Mouse (Mus musculus): ENCODE results near the gene Dync2h1.
"Not testable (repeated sequence)": the region's sequence is repeated elsewhere in the genome, so short reads cannot be mapped to it uniquely, and the experiment has no call there.

Dync2h1 gene

DNA sequence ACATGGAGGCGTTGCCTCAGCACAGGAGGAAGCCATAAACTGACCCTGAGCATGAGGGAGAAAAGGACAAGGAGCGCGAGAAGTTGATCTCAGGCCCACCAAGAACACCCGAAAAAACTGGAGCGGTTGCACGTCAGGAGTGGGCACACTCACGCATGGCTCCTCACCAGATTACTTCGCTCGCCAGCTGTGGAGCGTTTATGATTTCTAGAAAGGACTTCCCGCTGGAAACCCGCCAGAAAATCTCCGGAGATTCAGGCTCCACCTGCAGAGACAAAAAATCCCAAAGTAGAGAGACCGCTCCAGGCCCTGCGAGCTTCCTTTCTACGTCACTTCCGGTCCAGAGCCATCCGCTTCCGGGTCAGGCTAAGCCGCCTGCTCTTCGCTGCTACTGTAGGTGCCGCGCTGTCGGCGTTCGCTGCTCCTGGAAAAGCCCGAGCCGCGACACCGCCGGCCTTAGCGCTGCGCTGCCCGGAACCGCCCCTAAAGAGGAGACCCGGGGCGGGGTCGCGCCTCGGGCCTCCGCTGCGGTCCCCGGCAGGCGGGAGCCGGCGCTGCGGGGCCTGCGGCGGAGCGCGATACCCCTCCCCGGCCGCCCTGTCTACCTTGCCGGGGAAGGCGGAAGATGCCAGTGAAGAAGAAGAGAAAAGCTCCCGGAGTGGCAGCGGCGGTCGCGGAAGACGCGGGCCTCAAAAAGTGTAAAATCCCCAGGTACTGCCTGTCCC is at the start of gene Dync2h1, which contains the start of gene Dcun1d5:
TSS of gene Dync2h1 (minus strand) at position 275 of the 725 bp plus-strand sequence.
TSS of gene Dcun1d5 (plus strand) at position 349 of the 725 bp plus-strand sequence.
- DNase-seq (ENCODE audit: low spot score in 2 of 2) = peak; percentile 90 to 93

DNA sequence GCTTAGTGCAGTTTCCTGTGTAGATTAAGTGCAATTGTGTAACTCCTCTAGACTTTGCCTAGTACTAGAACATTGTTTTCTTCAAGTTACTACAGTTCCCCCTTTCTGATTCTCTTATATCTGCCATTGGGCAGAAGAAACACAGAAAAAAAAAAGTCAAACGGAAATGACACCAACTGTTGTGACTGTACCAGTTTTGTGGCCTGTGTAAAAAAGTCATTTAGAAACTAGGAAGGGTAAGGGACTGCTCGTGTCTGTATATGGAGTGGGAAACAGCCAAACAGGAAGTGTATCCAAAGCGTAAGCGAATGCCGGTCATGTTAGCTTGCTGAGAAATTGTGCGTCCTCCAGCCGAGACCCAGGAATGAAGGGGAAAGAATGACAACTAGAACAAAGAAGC is 37.2 kb upstream of the Dync2h1 start:
- no peak for DNase-seq (ENCODE audit: low spot score in 2 of 2)

DNA sequence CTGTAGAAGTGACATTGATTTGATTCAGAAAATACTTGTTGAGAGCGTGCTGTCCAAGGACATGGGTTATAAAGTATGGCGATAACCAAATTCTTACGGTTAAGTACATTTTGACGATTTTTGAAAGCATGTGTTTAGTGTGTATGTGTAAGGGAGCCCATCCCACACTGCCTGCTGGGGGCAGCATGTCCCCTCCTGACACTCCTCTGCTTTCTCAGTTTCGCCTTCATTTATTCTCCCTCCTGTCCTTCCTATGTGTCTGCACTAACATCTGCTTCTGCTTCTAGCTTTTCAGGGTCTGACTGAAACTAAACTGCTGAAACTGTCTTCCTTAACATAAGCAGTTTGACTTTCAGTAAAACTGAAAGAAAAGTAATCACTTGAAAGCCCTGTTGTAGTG is 36.8 kb upstream of the Dync2h1 start:
- no peak for DNase-seq (ENCODE audit: low spot score in 2 of 2)

DNA sequence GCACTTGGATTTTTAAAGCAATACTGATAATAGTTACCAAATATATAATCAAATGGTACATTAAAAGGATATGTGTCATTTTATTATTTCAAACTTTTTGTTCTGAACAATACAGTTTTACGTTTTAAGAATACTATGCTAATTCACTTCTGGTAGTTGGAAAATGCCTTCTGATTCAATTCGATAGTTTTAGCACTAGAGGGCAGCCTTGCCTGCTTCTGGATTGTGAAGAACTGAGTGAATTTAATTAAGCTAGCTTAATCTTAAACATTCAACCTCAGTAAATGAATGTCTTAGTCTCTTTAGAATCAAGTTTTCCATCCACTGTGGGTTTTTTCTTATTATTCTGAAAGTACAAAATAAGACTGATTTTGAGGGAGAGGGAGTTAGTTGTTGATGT is 32.0 kb upstream of the Dync2h1 start:
- DNase-seq (ENCODE audit: low spot score in 2 of 2) = no peak

DNA sequence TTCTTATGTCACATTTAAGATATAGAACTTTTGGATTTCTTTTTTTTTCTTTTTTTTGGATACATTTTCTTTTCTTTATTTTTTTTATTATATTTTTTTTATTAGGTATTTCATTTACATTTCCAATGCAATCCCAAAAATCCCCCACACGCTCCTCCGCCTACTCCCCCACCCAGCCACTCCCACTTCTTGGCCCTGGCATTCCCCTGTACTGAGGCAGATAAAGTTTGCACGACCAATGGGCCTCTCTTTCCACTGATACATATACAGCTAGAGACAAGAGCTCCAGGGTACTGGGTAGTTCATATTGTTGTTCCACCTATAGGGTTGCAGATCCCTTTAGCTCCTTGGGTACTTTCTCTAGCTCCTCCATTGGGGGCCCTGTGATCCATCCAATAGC is 6.4 kb upstream of the Dync2h1 start:
- DNase-seq (ENCODE audit: low spot score in 2 of 2) = not testable (repeated sequence)

DNA sequence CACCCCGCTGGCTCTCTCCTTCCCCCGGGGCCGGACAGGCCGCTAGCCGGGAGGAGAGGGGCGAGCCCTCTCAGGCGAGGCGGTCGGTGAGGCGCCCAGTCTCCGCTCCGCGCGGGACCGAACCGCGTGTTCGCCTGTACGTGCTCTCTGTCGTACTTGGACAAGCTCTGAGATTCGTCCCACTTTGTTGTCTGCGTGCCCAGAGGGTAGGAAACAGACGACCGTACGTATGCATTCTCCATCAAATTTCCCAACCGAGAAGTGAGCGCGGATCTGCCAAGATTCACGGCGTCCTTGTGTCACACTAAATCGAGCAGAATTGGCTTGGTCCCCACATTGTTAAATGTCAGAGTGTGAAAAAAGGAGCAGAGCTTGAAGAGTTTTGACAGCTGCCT is 648 bp upstream of the Dync2h1 start:
- peak in 1 of 2 experiments; percentile 22 for DNase-seq (ENCODE audit: low spot score in 2 of 2)

DNA sequence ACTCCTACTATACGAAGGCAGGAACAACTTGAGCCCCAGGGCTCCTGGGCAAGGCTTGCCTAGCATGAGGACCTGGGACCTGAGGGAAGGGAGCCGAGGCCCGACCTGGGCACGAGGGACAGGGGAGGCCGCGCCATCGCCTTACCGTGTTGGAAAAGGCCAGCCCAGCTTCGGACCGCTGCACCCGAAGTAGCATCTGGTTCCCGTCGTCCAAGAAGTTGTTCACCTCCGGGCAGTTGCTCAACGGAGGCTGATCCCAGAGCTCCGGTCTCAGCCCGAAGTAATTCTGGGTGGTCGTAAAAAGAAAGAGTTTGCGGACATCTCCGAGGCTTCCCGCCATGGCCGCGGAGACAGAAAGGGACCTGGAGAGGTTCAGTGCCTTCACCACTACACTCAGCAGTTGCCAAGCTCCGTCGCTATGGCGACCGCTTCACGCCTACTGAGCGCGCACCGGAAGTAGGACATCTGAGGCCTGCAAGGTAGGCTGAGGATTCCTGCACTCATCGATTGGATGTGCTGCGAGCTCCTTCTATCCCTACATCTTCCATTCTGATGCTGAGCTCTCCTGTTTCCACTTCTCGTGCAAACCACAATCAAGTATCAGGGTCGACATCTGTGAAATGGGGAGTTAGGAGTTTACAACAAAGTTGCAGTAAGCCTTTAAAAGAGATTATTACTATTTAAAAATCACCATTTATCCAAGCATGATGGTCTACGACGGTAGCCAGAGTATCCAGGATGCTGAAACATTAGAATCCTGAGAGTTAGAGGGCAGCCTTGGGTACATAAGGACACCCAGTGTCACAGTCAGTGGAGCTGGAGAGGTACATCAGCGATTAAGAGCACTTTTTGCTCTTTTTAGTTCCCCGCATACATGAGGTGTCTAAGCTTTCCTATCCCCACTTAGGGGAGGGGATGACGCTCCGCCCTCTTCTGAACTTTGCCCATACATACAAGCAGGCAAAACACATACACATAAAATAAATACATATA is 7.3 kb downstream of the Dync2h1 start:
- peak; percentile 87 to 88 for DNase-seq (ENCODE audit: low spot score in 2 of 2)

DNA sequence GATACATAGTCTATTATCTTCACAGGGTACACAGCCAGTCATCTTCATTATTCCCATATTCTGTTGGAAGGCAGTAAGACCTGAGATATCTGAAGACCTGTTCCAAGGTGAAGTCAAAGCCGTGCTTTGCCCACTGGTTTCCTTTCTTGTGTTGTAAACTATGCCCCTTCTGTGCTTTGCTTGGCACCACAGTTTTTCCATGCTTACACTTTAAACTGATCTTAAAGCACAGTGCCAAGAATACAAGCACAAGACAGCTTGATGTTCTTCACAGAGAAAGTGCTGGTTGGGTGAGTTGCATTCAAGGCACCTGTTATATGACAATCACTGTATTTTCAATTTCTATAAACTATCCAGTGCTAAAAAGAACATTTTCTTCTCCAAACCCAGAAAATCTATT is 10.5 kb downstream of the Dync2h1 start:
- no peak for DNase-seq (ENCODE audit: low spot score in 2 of 2)

DNA sequence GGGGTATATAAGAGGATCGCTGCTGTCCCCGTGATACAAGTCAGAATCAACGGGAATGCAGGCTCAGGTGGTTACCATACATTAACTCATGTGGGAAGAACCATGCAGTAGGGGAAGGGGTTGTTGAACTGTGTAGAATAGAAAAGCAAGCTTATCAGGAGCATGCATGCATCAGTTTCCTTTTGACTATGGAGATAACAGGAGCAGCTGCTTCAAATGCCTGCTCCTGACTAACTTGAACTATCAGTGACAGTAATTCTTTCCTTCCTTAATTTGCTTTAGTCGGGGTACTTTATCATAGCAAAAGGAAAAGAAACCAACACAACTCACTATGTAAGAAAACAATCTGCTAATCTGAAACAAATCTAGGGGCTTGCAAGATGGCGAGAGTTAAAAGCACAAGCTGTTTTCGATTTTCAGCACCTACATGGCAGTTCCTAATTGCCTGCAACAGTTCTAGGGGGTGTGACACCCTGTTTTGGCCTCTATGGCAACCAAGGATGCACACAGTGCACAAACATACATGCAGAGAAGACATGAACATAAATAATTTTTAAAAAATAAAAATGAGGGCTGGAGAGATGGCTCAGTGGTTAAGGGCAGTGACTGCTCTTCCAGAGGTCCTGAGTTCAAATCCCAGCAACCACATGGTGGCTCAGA is 16.8 kb downstream of the Dync2h1 start:
- no peak for DNase-seq (ENCODE audit: low spot score in 2 of 2)

DNA sequence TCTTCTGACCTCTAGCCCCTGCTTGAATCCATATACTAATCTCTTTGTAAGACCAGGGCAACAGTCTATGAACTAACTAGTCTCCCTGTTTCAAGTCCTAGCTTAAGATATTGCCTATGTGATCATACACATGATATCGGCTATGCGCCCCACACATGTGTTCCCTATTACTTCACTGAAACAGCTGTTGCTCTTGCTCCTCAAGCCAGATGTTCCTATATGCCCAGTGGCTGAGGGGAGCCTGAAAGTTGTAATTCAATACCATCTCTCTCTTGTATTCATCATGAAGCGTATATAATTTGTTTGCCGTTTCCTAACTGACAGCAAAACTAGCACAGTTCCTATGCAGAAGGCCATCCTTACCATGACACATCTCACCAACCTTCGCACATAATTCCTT is 23.6 kb downstream of the Dync2h1 start:
- DNase-seq (ENCODE audit: low spot score in 2 of 2) = no peak

DNA sequence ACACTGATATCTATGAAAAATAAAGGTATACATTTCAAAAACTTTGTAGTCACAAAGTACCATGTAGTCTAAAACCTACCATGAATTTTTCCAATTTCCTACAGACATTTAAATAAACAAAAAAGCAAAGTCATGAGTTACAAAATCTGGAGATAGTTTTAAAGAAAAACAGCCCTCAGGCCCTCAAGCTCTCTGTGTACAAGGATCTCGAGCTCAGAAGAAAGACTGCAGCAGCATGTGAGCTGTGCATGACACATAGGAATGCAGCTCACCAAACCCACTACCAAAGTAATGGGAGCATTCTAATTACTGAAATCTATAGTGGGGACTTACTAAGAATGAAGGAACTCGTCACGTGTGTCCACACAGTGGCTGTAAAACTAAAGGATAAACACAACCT is 24.5 kb downstream of the Dync2h1 start:
- no peak for DNase-seq (ENCODE audit: low spot score in 2 of 2)

DNA sequence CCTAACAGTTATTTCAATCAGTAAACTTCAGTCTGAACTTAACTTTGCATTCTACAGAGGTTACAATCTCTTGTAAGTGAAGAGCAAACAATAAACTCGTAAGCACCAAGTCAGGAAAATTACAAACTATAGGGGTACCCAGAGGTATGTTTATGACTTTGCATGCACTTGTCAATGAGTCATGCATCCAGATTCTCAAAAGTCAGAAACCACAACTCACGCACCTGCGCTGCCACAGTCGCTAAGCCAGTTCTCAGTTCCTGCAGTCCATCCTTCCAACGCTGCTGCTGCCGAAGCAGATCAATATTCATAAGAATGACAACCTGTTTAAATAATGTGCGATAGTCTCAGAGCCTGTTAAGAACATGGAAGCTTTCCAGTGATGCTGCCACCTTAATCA is 25.6 kb downstream of the Dync2h1 start:
- DNase-seq (ENCODE audit: low spot score in 2 of 2) = no peak

DNA sequence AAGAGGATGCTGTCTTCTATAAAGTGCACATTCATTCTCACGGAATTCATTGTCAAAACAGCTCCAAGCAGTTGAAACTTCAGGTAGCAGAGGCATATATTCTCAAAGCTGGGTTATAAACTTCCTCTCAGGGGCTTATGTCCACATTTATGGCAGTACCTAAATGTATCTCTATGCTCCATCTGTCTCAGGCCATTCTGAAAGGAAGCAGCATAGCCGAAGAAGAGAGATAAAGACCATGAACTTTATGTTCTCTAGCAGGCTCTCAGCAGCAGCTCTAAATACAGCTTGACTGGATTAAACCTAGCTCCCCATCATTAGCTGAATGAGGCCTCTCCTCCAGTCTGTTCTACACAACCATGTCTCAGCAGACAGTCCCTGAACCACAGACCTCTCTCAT is 29.9 kb downstream of the Dync2h1 start:
- no peak for DNase-seq (ENCODE audit: low spot score in 2 of 2)

DNA sequence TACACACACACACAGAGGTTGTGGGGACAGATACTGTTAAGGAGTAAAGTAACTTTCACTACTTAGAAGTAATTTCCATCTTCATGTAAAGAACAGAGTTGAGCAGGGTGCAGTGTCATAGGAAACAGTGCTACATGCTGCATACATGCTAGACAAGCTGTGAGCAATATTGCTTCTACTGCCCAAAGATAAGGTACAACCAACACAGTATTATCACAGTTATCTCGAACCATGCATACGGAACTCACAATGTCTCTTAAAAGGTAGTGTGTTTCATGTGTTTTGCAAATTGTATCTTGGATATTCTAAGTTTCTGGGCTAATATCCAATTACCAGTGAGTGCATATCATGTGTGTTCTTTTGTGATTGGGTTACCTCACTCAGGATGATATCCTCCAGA is 61.4 kb downstream of the Dync2h1 start:
- no peak for DNase-seq (ENCODE audit: low spot score in 2 of 2)

DNA sequence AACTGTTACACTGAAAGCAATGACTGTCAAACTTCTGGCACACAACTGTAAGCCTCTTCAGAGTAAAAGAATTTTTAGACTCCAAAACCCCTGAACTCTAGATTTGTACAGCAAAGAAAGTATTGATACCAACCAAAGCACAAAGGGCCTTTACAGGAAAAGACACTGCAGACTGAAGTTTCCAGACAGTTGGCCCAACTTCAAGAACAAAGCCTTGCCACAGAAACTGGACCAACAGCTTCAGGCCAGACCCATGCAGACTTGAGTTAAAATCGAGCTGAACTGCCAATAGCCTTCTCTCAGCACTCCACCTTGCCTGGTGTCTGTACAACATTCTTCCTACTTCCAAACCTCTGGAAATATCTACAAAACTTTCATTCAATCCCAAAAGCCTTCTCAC is 74.1 kb downstream of the Dync2h1 start:
- no peak for DNase-seq (ENCODE audit: low spot score in 2 of 2)

DNA sequence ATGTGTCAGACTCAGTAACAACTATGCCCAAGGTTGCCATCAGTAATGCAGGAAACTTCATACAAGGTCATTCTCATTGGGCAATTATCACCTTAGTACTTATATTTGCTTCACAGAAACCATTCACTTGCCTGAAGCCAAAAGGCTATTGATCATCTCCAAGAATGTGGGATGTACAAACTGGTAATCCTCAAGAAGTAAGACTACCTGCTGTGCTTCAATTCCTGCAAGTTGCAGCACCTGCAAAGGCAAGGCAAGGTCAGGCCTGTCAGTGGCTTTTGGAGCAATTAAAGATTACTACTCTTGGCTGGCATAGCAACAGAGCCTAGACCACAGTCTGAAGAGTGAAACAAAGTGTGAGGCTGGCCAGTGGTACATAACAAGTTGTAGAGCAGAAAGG is 82.9 kb downstream of the Dync2h1 start:
- DNase-seq (ENCODE audit: low spot score in 2 of 2) = no peak

DNA sequence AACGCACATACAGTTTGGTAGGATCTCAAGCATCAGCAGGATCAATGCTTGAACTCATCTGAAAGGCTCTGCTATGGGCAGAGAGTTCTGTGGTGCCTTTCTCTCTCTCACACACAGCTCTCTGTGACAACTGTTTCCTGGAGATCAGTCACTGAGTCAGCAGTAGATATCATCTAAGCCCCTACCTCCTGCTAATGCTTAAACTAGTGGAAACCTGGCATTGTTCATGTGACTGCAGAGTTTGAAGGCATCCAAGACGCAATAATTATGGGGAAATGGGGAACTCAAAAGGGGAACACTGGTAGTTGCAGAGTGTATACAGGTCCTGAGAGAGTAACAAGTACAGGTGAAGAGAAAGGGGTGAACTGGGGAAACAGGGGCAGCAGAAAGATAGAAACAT is 109.6 kb downstream of the Dync2h1 start:
- no peak for DNase-seq (ENCODE audit: low spot score in 2 of 2)

DNA sequence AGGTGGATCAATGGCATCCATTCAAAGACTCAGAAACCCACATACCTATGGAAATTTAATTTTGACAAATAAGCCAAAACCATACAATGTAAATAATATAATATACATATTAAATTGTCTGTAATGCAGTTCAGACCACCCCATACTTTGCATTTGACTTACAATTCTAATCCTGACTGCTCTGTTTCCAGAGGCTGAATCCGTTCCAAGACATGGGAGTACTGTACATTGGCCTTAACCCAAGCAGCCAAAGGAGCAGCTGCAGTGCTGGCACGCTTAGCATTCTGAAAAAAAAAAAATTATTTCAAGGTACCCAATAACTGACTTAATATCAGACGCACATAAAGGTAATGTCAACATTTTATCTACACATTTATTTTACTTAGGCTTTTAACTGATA is 113.4 kb downstream of the Dync2h1 start:
- DNase-seq (ENCODE audit: low spot score in 2 of 2) = no peak

DNA sequence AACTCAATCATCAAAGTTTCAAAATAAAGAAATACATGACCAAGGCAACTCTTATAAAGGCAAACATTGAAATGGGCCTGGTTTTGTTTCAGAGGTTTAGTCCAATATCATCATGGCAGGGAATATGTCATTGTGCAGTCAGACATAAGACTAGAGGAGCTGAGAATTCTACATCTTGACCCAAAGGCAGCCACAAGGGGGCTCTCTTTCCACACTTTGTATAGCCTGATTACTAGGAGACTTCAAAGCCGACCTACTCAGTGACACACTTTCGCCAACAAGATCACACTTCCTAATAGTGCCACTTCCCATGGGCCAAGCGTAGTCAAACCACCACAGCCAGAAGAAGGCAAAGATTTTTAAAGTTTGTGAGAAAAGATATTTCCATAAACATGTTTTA is 133.7 kb downstream of the Dync2h1 start:
- no peak for DNase-seq (ENCODE audit: low spot score in 2 of 2)

DNA sequence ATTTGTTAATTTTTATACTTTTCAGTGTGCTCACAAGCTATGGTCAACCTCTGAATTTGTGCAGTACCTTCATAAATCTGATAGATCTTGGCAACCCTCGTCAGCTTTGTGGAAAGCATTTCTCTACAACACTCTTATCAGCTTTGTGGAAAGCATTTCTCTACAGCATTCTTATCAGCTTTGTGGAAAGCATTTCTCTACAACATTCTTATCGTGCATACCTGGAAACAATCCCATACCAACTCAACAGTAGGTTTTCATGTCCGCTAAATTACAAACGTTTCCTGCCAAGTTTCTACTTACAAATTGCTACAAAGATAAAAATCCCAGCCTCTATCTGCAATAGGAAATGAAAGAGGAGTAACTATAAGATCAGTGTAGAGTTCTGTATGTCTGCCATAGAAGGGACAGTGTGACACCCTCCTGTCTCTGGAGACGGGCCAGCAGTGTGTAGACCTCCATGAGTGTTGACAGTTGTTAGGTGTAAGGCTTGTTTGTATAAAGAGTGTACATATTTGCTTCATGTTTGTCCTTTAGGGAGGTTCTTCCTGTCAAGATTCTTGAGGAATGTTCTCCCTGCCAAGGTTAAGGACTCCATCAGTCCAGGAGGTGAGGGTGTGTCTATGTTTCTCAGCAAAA is 141.5 kb downstream of the Dync2h1 start:
- DNase-seq (ENCODE audit: low spot score in 2 of 2) = no peak

DNA sequence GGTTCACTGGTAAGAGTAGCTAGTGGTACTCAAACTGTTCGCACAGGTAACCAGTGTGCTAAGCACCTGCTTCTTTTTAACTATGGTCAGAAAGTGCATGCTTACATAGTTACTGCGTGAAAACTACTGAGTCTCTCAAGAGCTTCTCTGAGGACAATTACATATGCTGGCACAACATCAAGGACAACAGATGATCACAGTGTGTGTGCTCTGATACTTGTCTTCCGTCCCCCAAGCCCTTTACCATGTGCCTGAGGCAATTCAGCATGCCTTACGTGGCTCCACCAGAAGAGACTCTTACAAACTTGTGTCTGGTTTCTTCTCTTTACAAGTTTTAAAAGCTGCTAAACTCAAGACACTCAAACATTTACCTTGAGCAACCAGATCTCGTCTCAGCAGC is 143.0 kb downstream of the Dync2h1 start:
- DNase-seq (ENCODE audit: low spot score in 2 of 2) = no peak

DNA sequence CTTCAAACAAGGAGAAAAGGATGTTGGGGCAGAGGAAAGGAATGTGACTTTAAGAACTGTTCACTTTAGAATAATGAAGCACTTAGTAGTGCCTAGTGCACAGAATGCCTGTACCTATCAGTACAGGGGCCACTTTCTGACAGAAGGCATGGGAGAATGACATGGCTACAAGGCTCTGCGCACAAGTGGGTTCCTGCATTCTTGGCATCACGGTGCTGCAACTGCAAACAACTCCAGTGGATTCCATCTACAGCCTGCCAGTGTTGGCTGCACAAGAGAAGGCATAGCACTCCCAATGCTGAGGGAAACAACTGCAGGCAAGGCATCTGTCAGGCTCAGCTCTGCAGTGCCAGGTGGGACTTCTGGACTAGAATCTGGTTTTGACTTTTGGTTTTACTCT is 151.7 kb downstream of the Dync2h1 start:
- DNase-seq (ENCODE audit: low spot score in 2 of 2) = no peak
